In the genomic region with DNA sequence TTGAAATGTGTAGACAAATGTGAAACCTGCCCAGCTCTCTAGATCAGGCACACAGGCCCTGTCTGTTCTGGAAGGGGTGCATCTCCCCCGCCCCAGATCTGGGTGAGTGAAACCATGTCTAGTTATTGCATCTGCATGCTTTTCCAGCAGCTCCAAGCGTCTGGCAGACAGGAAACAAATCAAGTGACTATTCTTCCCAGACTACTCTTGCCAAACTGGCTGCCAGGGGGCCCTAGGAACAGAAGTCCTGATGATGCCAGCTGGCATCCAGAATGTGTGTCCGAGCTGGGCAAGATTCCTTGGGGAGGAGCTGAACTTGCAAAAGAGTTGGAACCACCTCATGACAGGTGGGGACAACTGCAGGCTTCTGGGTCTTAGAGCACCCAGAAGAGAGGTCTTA, we compare ENCODE assay signal across 10 mouse cellular contexts. TPM values are rescaled to one million over a fixed set of nuclear protein-coding genes. Genes with fewer than 3 reads are reported as not detected.
DNase-seq lines count a peak whose midpoint lies in the region; ATAC-seq lines count a peak whose summit lies in the region.
"Had no signal": no experiment of that assay in that cellular context is flagged by ENCODE, and none has a peak within 500 bp of the region (broad histone marks: within the 10 kb centered on the region; RNA-seq: fewer than 3 reads in every experiment).

No protein-coding gene starts in this region.

- WGBS in midbrain, embryonic 14.5 days, result 62% methylated on average over 3 of the region's 3 CpGs
- 74% methylated on average over 3 of the region's 3 CpGs for WGBS in midbrain, embryonic 11.5 days

- H3K9ac ChIP-seq in midbrain, embryonic 14.5 days (replicated peaks; ENCODE audit: low read length), result no peak overlapping the region
- no peak overlapping the region for H3K9ac ChIP-seq in midbrain, embryonic 11.5 days (ENCODE audit: low read length)

- no peaks in the 10 kb centered on the region for H3K9me3 ChIP-seq in midbrain, embryonic 14.5 days (ENCODE audit: control insufficient read depth, low read length)
- no peaks in the 10 kb centered on the region for H3K9me3 ChIP-seq in midbrain, embryonic 11.5 days (ENCODE audit: control insufficient read depth, low read length)

- no peak overlapping the region for H3K4me3 ChIP-seq in midbrain, embryonic 14.5 days (replicated peaks; ENCODE audit: low read depth, low read length)
- no peak overlapping the region for H3K4me3 ChIP-seq in midbrain, embryonic 11.5 days (ENCODE audit: low read depth, low read length)

- ATAC-seq in midbrain, embryonic 14.5 days (ENCODE audit: low FRiP score, low TSS enrichment), result no peak
- ATAC-seq in midbrain, embryonic 11.5 days (ENCODE audit: low FRiP score), result no peak
- no peak for ATAC-seq in erythroid progenitor cell, adult 5-6 weeks (replicated peaks; ENCODE audit: low FRiP score, poor library complexity, severe bottlenecking)

- DNase-seq in frontal cortex, postnatal 10 days (ENCODE audit: low spot score in 2 of 2), result peak; percentile 14 to 36
- no peak for DNase-seq in frontal cortex, postnatal 36 days (ENCODE audit: low spot score in 2 of 2)
- DNase-seq in midbrain, embryonic 14.5 days, result peak; percentile 13
- DNase-seq in midbrain, embryonic 11.5 days (ENCODE audit: low spot score, missing footprints), result no peak
- peak; percentile 21 for DNase-seq in gastrocnemius, postnatal 10 days
- DNase-seq in left cerebral cortex, postnatal 36 days (ENCODE audit: low spot score in 2 of 2), result peak; percentile 6 to 9
- DNase-seq in thymus, postnatal 14 days, result no peak

- H3K4me1 ChIP-seq in midbrain, embryonic 14.5 days (ENCODE audit: control insufficient read depth, insufficient read depth, low read length), result no peaks in the 10 kb centered on the region
- no peaks in the 10 kb centered on the region for H3K4me1 ChIP-seq in midbrain, embryonic 11.5 days (ENCODE audit: control insufficient read depth, insufficient read depth, low read length)

- intact Hi-C loops in left cerebral cortex, postnatal 36 days (cut with DNase I), result no loop called here

- H3K27ac ChIP-seq in midbrain, embryonic 14.5 days (replicated peaks; ENCODE audit: low read depth, low read length), result no peak overlapping the region
- H3K27ac ChIP-seq in midbrain, embryonic 11.5 days (ENCODE audit: low read depth, low read length), result no peak overlapping the region

- H3K27me3 ChIP-seq in midbrain, embryonic 14.5 days (ENCODE audit: control insufficient read depth, insufficient read depth, low read length), result no peaks in the 10 kb centered on the region
- no peaks in the 10 kb centered on the region for H3K27me3 ChIP-seq in midbrain, embryonic 11.5 days (ENCODE audit: control insufficient read depth, insufficient read depth, low read length)

- H3K4me2 ChIP-seq in midbrain, embryonic 14.5 days (ENCODE audit: low read length), result no peak overlapping the region
- H3K4me2 ChIP-seq in midbrain, embryonic 11.5 days, result no peak overlapping the region

- no peaks in the 10 kb centered on the region for H3K36me3 ChIP-seq in midbrain, embryonic 14.5 days (ENCODE audit: control insufficient read depth, insufficient read depth, low read length)
- no peaks in the 10 kb centered on the region for H3K36me3 ChIP-seq in midbrain, embryonic 11.5 days (ENCODE audit: control insufficient read depth, insufficient read depth, low read length)

RNA-seq across cellular contexts. Expression of gene Sowahd, which starts 20.3 kb away (rescaled TPM):
- not detected in 2 replicates for polyA plus RNA-seq in midbrain, embryonic 14.5 days (2014; fragmentation: Nextera tagmentation; extraction: Ambion mirVana)
- not detected in 2 replicates for polyA plus RNA-seq in midbrain, embryonic 11.5 days (2014; fragmentation: Nextera tagmentation; extraction: Ambion mirVana)
- total RNA-seq in gastrocnemius, postnatal 10 days (2021), result not detected
- total RNA-seq in left cerebral cortex, postnatal 36 days (2021), result not detected
- not detected in 2 replicates for total RNA-seq in erythroid progenitor cell, adult 5-6 weeks (2015; ENCODE audit: low replicate concordance)
- total RNA-seq in erythroid progenitor cell, adult 5-6 weeks (2017; ENCODE audit: low replicate concordance), result not detected in 2 replicates
- total RNA-seq: left cerebral cortex, adult 8-10 months had no signal
- polyA plus RNA-seq: embryonic facial prominence, embryonic 11.5 days had no signal

RNA-seq across cellular contexts. Expression of gene Sept6, which starts 36.8 kb away (rescaled TPM):
- polyA plus RNA-seq in midbrain, embryonic 14.5 days (2014; fragmentation: Nextera tagmentation; extraction: Ambion mirVana), result 62.2 and 76.7 TPM in 2 replicates
- polyA plus RNA-seq in midbrain, embryonic 11.5 days (2014; fragmentation: Nextera tagmentation; extraction: Ambion mirVana), result 47.5 and 50.0 TPM in 2 replicates
- total RNA-seq in gastrocnemius, postnatal 10 days (2021), result 10 to 100 TPM; 10.7 to 13.5 TPM
- total RNA-seq in left cerebral cortex, postnatal 36 days (2021), result 10 to 100 TPM; 57.4 to 68.4 TPM
- 10.5 and 18.4 TPM in 2 replicates for total RNA-seq in erythroid progenitor cell, adult 5-6 weeks (2015; ENCODE audit: low replicate concordance)
- total RNA-seq in erythroid progenitor cell, adult 5-6 weeks (2017; ENCODE audit: low replicate concordance), result 3.9 and 6.8 TPM in 2 replicates

RNA-seq across cellular contexts. Expression of gene Rpl39, which starts 56.8 kb away (rescaled TPM):
- polyA plus RNA-seq in midbrain, embryonic 14.5 days (2014; fragmentation: Nextera tagmentation; extraction: Ambion mirVana), result 348 and 369 TPM in 2 replicates
- 434 and 478 TPM in 2 replicates for polyA plus RNA-seq in midbrain, embryonic 11.5 days (2014; fragmentation: Nextera tagmentation; extraction: Ambion mirVana)
- total RNA-seq in gastrocnemius, postnatal 10 days (2021), result 100 to 1,000 TPM; 542 to 550 TPM
- total RNA-seq in left cerebral cortex, postnatal 36 days (2021), result 100 to 1,000 TPM; 236 to 243 TPM
- 436 and 515 TPM in 2 replicates for total RNA-seq in erythroid progenitor cell, adult 5-6 weeks (2015; ENCODE audit: low replicate concordance)
- total RNA-seq in erythroid progenitor cell, adult 5-6 weeks (2017; ENCODE audit: low replicate concordance), result 335 and 802 TPM in 2 replicates

Comparison
In these comparisons a context has a peak if more than half of its experiments do, and no peak if none do; other contexts are left out.
1. DNase-seq: peak in frontal cortex, postnatal 10 days (2 of 2), midbrain, embryonic 14.5 days (single experiment), gastrocnemius, postnatal 10 days (single experiment) and left cerebral cortex, postnatal 36 days (2 of 2); none in frontal cortex, postnatal 36 days (0 of 2), midbrain, embryonic 11.5 days (single experiment) and thymus, postnatal 14 days (single experiment).